Mouse (Mus musculus): ENCODE measurements around the gene Armc12.

GRCm38 (mm10) chr17:28487584-28488257, 42.9 kb upstream of the Armc12 start:
- TF ChIP-seq CTCF (IDR thresholded peaks at IDR 0.05; ENCODE audit: insufficient read depth, low read length) (no peak), POLR2A (IDR thresholded peaks at IDR 0.05; ENCODE audit: borderline replicate concordance, extremely low read depth, low read depth, low read length) (no peak)

Measured in lung, adult 2 months (tissue).